Comparison of ENCODE assay signal across 30 mouse cellular contexts in the genomic region with DNA sequence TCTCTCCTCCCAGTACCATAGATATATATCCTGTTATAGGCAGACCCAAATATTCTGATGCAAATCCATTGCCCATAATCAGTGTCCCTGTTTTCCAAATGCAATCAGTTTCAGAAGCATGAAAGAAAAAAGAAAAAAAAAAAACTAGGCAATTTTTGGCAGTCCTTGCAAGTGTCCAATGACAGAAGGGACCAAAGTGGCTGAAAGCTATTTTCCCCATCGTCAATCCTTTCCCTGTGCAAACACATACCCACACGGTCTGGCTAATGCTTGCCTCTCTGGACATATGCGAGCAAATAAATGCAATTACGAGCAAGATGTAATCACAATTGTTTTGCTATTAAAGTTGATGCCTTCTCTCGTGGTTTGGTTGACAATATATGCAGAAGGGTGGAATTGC.
"Had no signal": no experiment of that assay in that cellular context is flagged by ENCODE, and none has a peak within 500 bp of the region (broad histone marks: within the 10 kb centered on the region; RNA-seq: fewer than 3 reads in every experiment).

No protein-coding gene starts in this region.

- H3K4me1 ChIP-seq: limb, embryonic 10.5 days; limb, embryonic 12.5 days; limb, embryonic 13.5 days; limb, embryonic 15.5 days; liver, embryonic 12.5 days; liver, embryonic 13.5 days; liver, embryonic 15.5 days; megakaryocyte, embryonic 14.5 days; midbrain, embryonic 10.5 days; midbrain, embryonic 12.5 days; midbrain, embryonic 13.5 days; midbrain, embryonic 15.5 days; neural tube, embryonic 12.5 days had no signal

- H3K9me3 ChIP-seq: limb, embryonic 10.5 days; limb, embryonic 15.5 days; liver, embryonic 12.5 days; liver, embryonic 13.5 days; liver, embryonic 15.5 days; lung, embryonic 15.5 days; midbrain, embryonic 10.5 days; midbrain, embryonic 15.5 days; neural tube, embryonic 12.5 days had no signal

- H3K4me2 ChIP-seq: limb, embryonic 12.5 days; limb, embryonic 13.5 days; limb, embryonic 15.5 days; liver, embryonic 11.5 days; liver, embryonic 12.5 days; liver, embryonic 13.5 days; liver, embryonic 15.5 days; lung, embryonic 15.5 days; midbrain, embryonic 11.5 days; midbrain, embryonic 12.5 days; midbrain, embryonic 13.5 days; midbrain, embryonic 15.5 days; neural tube, embryonic 12.5 days had no signal

- H3K4me3 ChIP-seq: left cerebral cortex, adult 2 months; limb, embryonic 10.5 days; limb, embryonic 12.5 days; limb, embryonic 13.5 days; limb, embryonic 15.5 days; liver, embryonic 12.5 days; liver, embryonic 13.5 days; liver, embryonic 15.5 days; lung, embryonic 15.5 days; megakaryocyte, embryonic 14.5 days; midbrain, embryonic 10.5 days; midbrain, embryonic 12.5 days; midbrain, embryonic 13.5 days; midbrain, embryonic 15.5 days; myocyte; neural tube, embryonic 12.5 days had no signal

- ATAC-seq: liver, embryonic 12.5 days; liver, postnatal 0 days; lung, postnatal 0 days; midbrain, embryonic 13.5 days; midbrain, embryonic 15.5 days; midbrain, embryonic 16.5 days had no signal

- H3K27ac ChIP-seq: left cerebral cortex, adult 2 months; limb, embryonic 10.5 days; limb, embryonic 12.5 days; limb, embryonic 13.5 days; limb, embryonic 15.5 days; liver, embryonic 12.5 days; liver, embryonic 13.5 days; liver, embryonic 14.5 days; liver, embryonic 15.5 days; lung, embryonic 15.5 days; macrophage; midbrain, embryonic 10.5 days; midbrain, embryonic 12.5 days; midbrain, embryonic 13.5 days; midbrain, embryonic 15.5 days; neural tube, embryonic 12.5 days had no signal

- H3K36me3 ChIP-seq: limb, embryonic 10.5 days; limb, embryonic 12.5 days; limb, embryonic 13.5 days; limb, embryonic 15.5 days; liver, embryonic 12.5 days; liver, embryonic 13.5 days; liver, embryonic 15.5 days; lung, embryonic 15.5 days; midbrain, embryonic 10.5 days; midbrain, embryonic 12.5 days; midbrain, embryonic 13.5 days; midbrain, embryonic 15.5 days; neural tube, embryonic 12.5 days had no signal

- DNase-seq: left cerebral cortex, postnatal 4 days; liver; liver, embryonic 13.5 days; liver, postnatal 0 days; lung, adult 2 months; lung, postnatal 14 days; lung, postnatal 36 days; lung, postnatal 4 days; midbrain, embryonic 14.5 days had no signal

- H3K9ac ChIP-seq: limb, embryonic 12.5 days; limb, embryonic 13.5 days; limb, embryonic 15.5 days; liver, embryonic 12.5 days; liver, embryonic 13.5 days; liver, embryonic 14.5 days; liver, embryonic 15.5 days; liver, postnatal 0 days; lung, embryonic 15.5 days; midbrain, embryonic 12.5 days; midbrain, embryonic 13.5 days; midbrain, embryonic 15.5 days; neural tube, embryonic 12.5 days had no signal

- H3K27me3 ChIP-seq: limb, embryonic 12.5 days; limb, embryonic 15.5 days; liver, embryonic 12.5 days; liver, embryonic 13.5 days; liver, embryonic 15.5 days; lung, embryonic 15.5 days; megakaryocyte, embryonic 14.5 days; midbrain, embryonic 12.5 days; midbrain, embryonic 13.5 days; midbrain, embryonic 15.5 days; neural tube, embryonic 12.5 days had no signal
